Comparison of ENCODE assay signal across 16 mouse cellular contexts in genomic region chr1:184492115-184492514, GRCm38 (mm10).
DNase-seq lines count a peak whose midpoint lies in the region; ATAC-seq and TF ChIP-seq lines count a peak whose summit lies in the region.
"Had no signal": no experiment of that assay in that cellular context is flagged by ENCODE, and none has a peak within 500 bp of the region (broad histone marks: within the 10 kb centered on the region; RNA-seq: fewer than 3 reads in every experiment).

No protein-coding gene starts in this region.

- no peak overlapping the region for H3K4me2 ChIP-seq in kidney, postnatal 0 days (ENCODE audit: low read length)
- no peak overlapping the region for H3K4me2 ChIP-seq in heart, embryonic 11.5 days
- H3K4me2 ChIP-seq: forebrain, embryonic 15.5 days; limb, embryonic 12.5 days; midbrain, embryonic 15.5 days; neural tube, embryonic 12.5 days had no signal

- no peak overlapping the region for H3K4me3 ChIP-seq in kidney, postnatal 0 days (replicated peaks; ENCODE audit: low read depth, low read length)
- no peak overlapping the region for H3K4me3 ChIP-seq in kidney, adult 2 months (ENCODE audit: insufficient read depth, low read depth, low read length)
- H3K4me3 ChIP-seq in ES-E14 (ENCODE audit: insufficient read depth in 1 of 2, low read depth in 1 of 2, low read length in 2 of 2, poor library complexity in 1 of 2, severe bottlenecking in 1 of 2): no peak overlapping the region
- H3K4me3 ChIP-seq in heart, embryonic 11.5 days (ENCODE audit: low read depth, low read length): no peak overlapping the region
- H3K4me3 ChIP-seq: forebrain, embryonic 15.5 days; limb, embryonic 12.5 days; midbrain, embryonic 15.5 days; neural tube, embryonic 12.5 days had no signal

- TF ChIP-seq CTCF in kidney, postnatal 0 days (IDR thresholded peaks at IDR 0.05; ENCODE audit: low read depth): peak; percentile 32; the same call in 1 of the 2 replicates
- no peak; the same call in 1 of the 2 replicates for TF ChIP-seq CTCF in kidney, adult 2 months (conservative IDR thresholded peaks at IDR 0.05; ENCODE audit: insufficient read depth, insufficient read length, low read depth, low read length)

- no peak for TF ChIP-seq POLR2A in kidney, adult 2 months (IDR thresholded peaks at IDR 0.05; ENCODE audit: low read depth, low read length)

- no peak for ATAC-seq in kidney, postnatal 0 days (replicated peaks; ENCODE audit: low FRiP score, low read depth)
- 0 out of 2 replicates have a peak, but pooled peaks have one; percentile 41 for ATAC-seq in granulocyte monocyte progenitor cell, adult 5-6 weeks (replicated peaks; ENCODE audit: poor library complexity, severe bottlenecking)
- ATAC-seq in heart, embryonic 11.5 days (replicated peaks; ENCODE audit: insufficient number of reproducible peaks, low FRiP score, low TSS enrichment): no peak
- ATAC-seq: forebrain, embryonic 15.5 days; midbrain, embryonic 15.5 days had no signal

- H3K4me1 ChIP-seq in kidney, postnatal 0 days (replicated peaks; ENCODE audit: insufficient read depth, low read length): no peaks in the 10 kb centered on the region
- no peaks in the 10 kb centered on the region for H3K4me1 ChIP-seq in kidney, adult 2 months (ENCODE audit: control insufficient read depth, insufficient read depth, low read length)
- peaks cover 5% of the 10 kb centered on the region in 2 experiments; a peak in 2 of 4 replicates for H3K4me1 ChIP-seq in ES-E14 (ENCODE audit: control insufficient read depth in 2 of 2, insufficient read depth in 2 of 2, low read length in 2 of 2, poor library complexity in 1 of 2)
- no peaks in the 10 kb centered on the region for H3K4me1 ChIP-seq in heart, embryonic 11.5 days (ENCODE audit: control insufficient read depth, insufficient read depth, low read length)
- H3K4me1 ChIP-seq: forebrain, embryonic 15.5 days; midbrain, embryonic 15.5 days had no signal

- no peaks in the 10 kb centered on the region for H3K27me3 ChIP-seq in kidney, postnatal 0 days (ENCODE audit: insufficient read depth, low read length)
- H3K27me3 ChIP-seq in kidney, adult 2 months (replicated peaks; ENCODE audit: control insufficient read depth, insufficient read depth, low read length): no peaks in the 10 kb centered on the region
- no peaks in the 10 kb centered on the region for H3K27me3 ChIP-seq in heart, embryonic 11.5 days (ENCODE audit: control insufficient read depth, insufficient read depth, low read length)
- H3K27me3 ChIP-seq: forebrain, embryonic 15.5 days; limb, embryonic 12.5 days; midbrain, embryonic 15.5 days; neural tube, embryonic 12.5 days had no signal

- no peaks in the 10 kb centered on the region for H3K9me3 ChIP-seq in kidney, postnatal 0 days (replicated peaks; ENCODE audit: low read length)
- no peaks in the 10 kb centered on the region for H3K9me3 ChIP-seq in ES-E14 (ENCODE audit: control insufficient read depth, insufficient read depth, low read depth, low read length)
- H3K9me3 ChIP-seq in heart, embryonic 11.5 days (replicated peaks; ENCODE audit: control insufficient read depth, low read length): no peaks in the 10 kb centered on the region
- H3K9me3 ChIP-seq: forebrain, embryonic 15.5 days; limb, embryonic 12.5 days; midbrain, embryonic 15.5 days; neural tube, embryonic 12.5 days had no signal

- no peak overlapping the region for H3K9ac ChIP-seq in kidney, postnatal 0 days (ENCODE audit: low read depth, low read length)
- H3K9ac ChIP-seq in ES-E14 (ENCODE audit: insufficient read depth, low read depth, low read length, poor library complexity, severe bottlenecking): no peak overlapping the region
- H3K9ac ChIP-seq in heart, embryonic 11.5 days (ENCODE audit: low read depth, low read length): no peak overlapping the region
- H3K9ac ChIP-seq: forebrain, embryonic 15.5 days; limb, embryonic 12.5 days; midbrain, embryonic 15.5 days; neural tube, embryonic 12.5 days had no signal

- DNase-seq in kidney, postnatal 0 days (ENCODE audit: low spot score): no peak
- DNase-seq in kidney, adult 2 months: no peak
- DNase-seq in 416B (ENCODE audit: low read depth) (peak; percentile 36), ES-E14 (ENCODE audit: low read depth, low spot score) (peak; percentile 28)
- no peak for DNase-seq in frontal cortex, postnatal 25 days (ENCODE audit: low spot score in 2 of 2)
- no peak for DNase-seq in heart, adult 11 months
- DNase-seq: cerebellum, postnatal 25 days; gastrocnemius, postnatal 25 days; kidney, postnatal 10 days; lung, postnatal 14 days had no signal

- no peak overlapping the region for H3K27ac ChIP-seq in kidney, postnatal 0 days
- H3K27ac ChIP-seq in kidney, adult 2 months (ENCODE audit: insufficient read depth, low read depth, low read length): no peak overlapping the region
- H3K27ac ChIP-seq in ES-E14 (ENCODE audit: insufficient read depth, low read depth, low read length, poor library complexity, severe bottlenecking): no peak overlapping the region
- no peak overlapping the region for H3K27ac ChIP-seq in heart, embryonic 11.5 days (ENCODE audit: low read depth, low read length)
- H3K27ac ChIP-seq: forebrain, embryonic 15.5 days; limb, embryonic 12.5 days; midbrain, embryonic 15.5 days; neural tube, embryonic 12.5 days had no signal

- in situ Hi-C loops in ES-E14 (cut with MboI; ENCODE audit: low sequenced_read_pairs in 2 of 2, unreplicated experiment in 2 of 2): loop anchor here in 1 of 2 experiments (25.0 kb wide), 1 partner anchor 220 kb away; no protein-coding TSS in a partner anchor

- no peaks in the 10 kb centered on the region for H3K36me3 ChIP-seq in kidney, postnatal 0 days (ENCODE audit: insufficient read depth, low read length)
- H3K36me3 ChIP-seq in kidney, adult 2 months (ENCODE audit: control insufficient read depth, insufficient read depth, low read length): no peaks in the 10 kb centered on the region
- no peaks in the 10 kb centered on the region for H3K36me3 ChIP-seq in ES-E14 (ENCODE audit: control insufficient read depth, insufficient read depth, low read length, poor library complexity, severe bottlenecking)
- H3K36me3 ChIP-seq in heart, embryonic 11.5 days (ENCODE audit: control insufficient read depth, insufficient read depth, low read length): no peaks in the 10 kb centered on the region
- H3K36me3 ChIP-seq: forebrain, embryonic 15.5 days; limb, embryonic 12.5 days; midbrain, embryonic 15.5 days; neural tube, embryonic 12.5 days had no signal

- WGBS in kidney, postnatal 0 days: 89% methylated on average over 3 of the region's 3 CpGs
- 95% methylated on average over 3 of the region's 3 CpGs for WGBS in kidney, adult 2 months
- 92% methylated on average over 3 of the region's 3 CpGs for WGBS in heart, embryonic 11.5 days (ENCODE audit: insufficient replicate concordance)

TF ChIP-seq in ES-E14, 5 proteins besides CTCF, POLR2A, EP300 and RAD21:
- no peak for TF ChIP-seq HCFC1 (IDR thresholded peaks at IDR 0.05; ENCODE audit: borderline replicate concordance, insufficient read depth, low read length)
- no peak for TF ChIP-seq MAFK (IDR thresholded peaks at IDR 0.05; ENCODE audit: insufficient read depth, low read depth, low read length)
- TF ChIP-seq ZNF384 (IDR thresholded peaks at IDR 0.05; ENCODE audit: low read depth, low read length): no peak
- no peak for TF ChIP-seq CHD2 (IDR thresholded peaks at IDR 0.05; ENCODE audit: low read depth, low read length)
- no peak for TF ChIP-seq ZC3H11A (IDR thresholded peaks at IDR 0.05; ENCODE audit: borderline replicate concordance, low read depth, low read length)

Comparison
In these comparisons a context has a peak if more than half of its experiments do, and no peak if none do; other contexts are left out.
1. DNase-seq: peak in 416B (single experiment) and ES-E14 (single experiment); none in kidney, postnatal 0 days (single experiment), kidney, adult 2 months (single experiment), frontal cortex, postnatal 25 days (0 of 2) and heart, adult 11 months (single experiment).